Mouse (Mus musculus) kidney, postnatal 36 days (tissue): ENCODE results near the gene Coq8b.
A peak's percentile ranks its signal among the peaks of the same experiment; 100 is the strongest.

Source experiments
- DNase-seq, 2 experiments: peaks; one replicate each; pipeline ENCODE4 v3.0.0; 2021 to 2022; ENCODE audit warnings: mixed read lengths in 2 of 2

Gene Coq8b

GRCm38 (mm10) chr7:27232781-27233281, at the start of gene Coq8b:
TSS of gene Coq8b (plus strand) at chr7:27233023.
- DNase-seq = peak; percentile 97

GRCm38 (mm10) chr7:27184964-27185363, 47.9 kb upstream of the Coq8b start:
- DNase-seq = peak in 1 of 2 experiments; percentile 68

- peak in 1 of 2 experiments; percentile 48 for DNase-seq
These were observed 46.8 kb upstream of the Coq8b start for GRCm38 (mm10) chr7:27185986-27186385.

- peak in 1 of 2 experiments; percentile 46 for DNase-seq
These were observed 43.4 kb upstream of the Coq8b start for GRCm38 (mm10) chr7:27189271-27189931.

- DNase-seq = no peak
These were observed 40.4 kb upstream of the Coq8b start for GRCm38 (mm10) chr7:27192434-27192833.

GRCm38 (mm10) chr7:27193731-27194130, 39.1 kb upstream of the Coq8b start:
- DNase-seq = no peak

- DNase-seq = peak; percentile 97 to 100
These were observed 36.9 kb upstream of the Coq8b start, which contains the start of the genes BC024978 and Snrpa for GRCm38 (mm10) chr7:27195681-27196611. TSS of gene BC024978 (plus strand) at chr7:27195781. TSS of gene Snrpa (minus strand) at chr7:27196271.

- DNase-seq = no peak
These were observed 35.7 kb upstream of the Coq8b start for GRCm38 (mm10) chr7:27197136-27197535.

GRCm38 (mm10) chr7:27197634-27198033, 35.2 kb upstream of the Coq8b start:
- no peak for DNase-seq

DNA sequence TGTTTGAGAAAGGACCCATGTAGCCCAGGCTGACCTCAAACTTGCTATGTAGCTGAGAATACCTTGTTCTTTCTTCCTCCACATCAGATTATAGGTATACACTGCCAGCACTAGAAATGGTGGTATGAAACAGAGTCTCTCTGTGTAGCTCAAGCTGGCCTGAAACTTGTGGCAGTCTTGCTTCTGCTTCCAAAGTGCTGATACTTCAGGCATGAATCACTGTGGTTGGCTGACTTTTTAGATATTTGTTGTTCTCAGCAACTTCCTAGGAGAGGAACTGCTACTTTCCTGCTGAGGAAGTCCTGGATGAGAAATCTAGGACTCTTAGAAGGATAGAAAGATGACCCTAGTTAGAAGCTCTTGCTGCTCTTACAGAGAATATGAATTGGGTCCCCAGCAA, 34.5 kb upstream of the Coq8b start:
- DNase-seq = no peak

DNA sequence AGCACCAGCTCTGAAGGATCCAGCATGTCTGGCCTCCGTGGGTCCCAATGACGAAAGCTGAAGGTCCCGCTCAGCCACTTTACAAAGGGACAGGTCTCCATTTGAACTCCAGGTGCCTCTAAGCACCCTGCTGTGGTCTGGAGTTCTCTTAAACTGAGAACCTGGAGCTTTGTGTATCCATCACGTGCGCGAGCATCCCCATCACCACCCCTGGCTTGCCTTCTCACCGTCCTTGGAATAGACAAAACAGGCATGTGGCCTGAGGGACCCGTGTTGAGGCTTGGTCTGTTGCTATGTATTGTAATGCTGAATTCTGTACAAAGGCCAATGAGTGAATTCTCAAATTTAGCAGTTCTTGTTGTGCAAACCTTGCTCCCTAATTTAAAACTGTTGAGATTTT, 34.0 kb upstream of the Coq8b start:
- DNase-seq = no peak

GRCm38 (mm10) chr7:27203730-27204449, 28.9 kb upstream of the Coq8b start:
- DNase-seq = peak; percentile 49 to 60

DNA sequence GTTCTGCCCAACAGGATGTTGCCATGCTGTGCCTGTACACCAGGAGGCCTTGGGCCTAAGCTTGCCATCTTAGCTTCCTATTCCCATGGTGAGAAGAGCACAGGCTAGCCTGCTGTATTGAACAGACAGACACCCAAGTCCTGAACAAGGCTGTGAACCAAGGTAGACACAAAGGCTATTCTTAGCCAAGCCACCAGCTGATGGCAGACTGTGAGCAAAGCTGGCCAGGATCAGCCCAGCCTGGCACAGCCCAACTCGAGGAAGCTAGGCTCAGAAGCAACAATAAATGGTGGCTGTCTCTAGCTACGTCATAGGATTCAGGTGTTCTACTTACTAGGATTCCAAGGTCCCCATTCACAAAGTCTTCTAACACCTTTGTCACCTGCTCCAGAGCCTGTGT, 20.2 kb upstream of the Coq8b start:
- DNase-seq = no peak

DNA sequence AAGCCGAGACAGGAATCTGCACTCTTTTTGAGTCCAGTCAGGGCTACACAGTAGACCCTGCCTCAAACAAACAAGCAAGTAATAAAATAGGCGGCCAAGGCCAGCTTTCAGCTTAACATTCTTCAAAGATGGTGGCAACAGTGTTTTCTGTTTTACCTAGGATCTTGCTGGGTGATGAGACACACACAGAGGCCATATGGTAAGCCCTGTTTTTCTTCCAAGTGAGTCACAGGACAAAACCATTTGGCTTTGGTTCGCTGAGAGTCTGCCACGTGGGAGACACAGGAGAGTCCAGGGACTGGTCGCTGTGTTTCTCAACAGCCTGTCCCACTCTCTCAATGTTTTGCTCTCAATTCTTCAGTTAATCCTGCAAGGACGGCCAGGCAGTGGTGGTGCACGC, 14.2 kb upstream of the Coq8b start:
- DNase-seq = no peak

DNA sequence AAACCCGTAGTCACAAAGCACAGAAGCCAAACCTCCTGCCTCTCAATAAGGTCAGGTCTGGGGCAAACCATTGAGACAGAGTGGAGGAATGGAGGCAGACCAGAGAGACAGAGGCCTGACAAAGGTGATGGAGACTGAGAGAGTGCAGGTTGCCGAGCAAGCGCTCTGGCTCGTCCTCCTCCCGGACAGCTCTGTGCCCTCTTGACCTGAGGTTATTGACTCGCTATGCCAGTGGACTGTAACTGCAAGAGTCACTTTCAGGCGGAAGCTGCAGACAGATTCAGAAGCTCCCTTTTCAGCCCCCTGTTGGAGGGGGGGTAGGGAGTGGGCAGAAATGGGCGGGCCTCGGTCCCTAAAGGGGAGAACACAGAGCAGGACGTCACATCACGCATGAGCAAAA, 12.9 kb upstream of the Coq8b start:
- DNase-seq = peak; percentile 25 to 44

- DNase-seq = no peak
These were observed 10.9 kb upstream of the Coq8b start for GRCm38 (mm10) chr7:27221939-27222338.

- DNase-seq = no peak
These were observed 10.3 kb upstream of the Coq8b start for GRCm38 (mm10) chr7:27222538-27222937.

DNA sequence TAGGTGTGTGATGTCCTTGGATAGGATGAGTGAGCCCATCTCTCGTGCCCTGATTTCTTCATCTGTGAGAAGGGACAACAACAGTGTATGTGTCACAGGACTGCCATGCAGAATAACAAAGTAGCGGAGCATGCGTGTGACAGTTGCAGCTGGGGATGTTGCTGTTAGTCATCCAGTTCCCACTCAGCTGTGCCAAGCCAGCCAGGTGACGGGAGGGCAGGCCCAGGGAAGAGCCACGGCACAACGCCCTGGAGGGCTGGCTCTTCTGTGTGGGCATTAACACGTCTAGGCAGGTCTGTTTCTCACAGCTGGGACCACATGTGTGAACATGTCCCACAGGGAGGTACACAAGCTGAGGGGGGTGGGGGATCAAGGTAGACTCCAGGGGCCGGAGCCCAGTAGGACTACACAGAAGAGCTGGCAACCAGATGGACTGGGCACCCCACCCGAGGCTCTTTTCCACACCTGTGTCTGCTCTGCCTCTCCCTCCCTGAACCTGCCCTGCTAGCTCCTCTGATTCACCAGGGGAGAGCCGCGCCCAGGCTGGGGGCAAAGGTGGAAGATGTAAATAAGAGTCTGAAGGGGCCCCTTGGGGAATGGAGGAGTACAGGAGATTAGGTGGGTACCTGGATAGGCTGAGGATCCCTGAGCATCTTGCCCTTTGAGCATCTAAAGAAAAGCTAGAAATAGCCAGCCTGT, 7.8 kb upstream of the Coq8b start:
- no peak for DNase-seq

DNA sequence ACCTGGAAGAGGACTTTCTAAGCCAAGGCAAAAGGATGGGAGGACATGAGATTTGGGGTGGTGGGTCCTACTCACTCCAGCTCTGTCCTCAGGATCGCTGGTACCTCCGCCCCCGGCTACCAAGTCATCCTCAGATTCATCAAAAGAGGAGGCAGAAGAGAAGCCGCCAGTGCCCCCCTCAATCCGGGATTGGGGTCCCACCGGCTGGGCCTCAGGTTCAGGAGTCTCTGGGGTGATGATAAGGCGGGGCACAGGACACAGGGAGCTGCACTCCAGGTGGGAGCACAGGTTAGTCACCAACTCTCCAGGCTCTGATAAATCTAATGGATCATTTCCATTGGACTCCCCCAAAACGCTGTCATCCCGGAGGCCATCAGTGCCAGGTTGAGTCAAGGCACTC, 5.5 kb upstream of the Coq8b start:
- DNase-seq = no peak

DNA sequence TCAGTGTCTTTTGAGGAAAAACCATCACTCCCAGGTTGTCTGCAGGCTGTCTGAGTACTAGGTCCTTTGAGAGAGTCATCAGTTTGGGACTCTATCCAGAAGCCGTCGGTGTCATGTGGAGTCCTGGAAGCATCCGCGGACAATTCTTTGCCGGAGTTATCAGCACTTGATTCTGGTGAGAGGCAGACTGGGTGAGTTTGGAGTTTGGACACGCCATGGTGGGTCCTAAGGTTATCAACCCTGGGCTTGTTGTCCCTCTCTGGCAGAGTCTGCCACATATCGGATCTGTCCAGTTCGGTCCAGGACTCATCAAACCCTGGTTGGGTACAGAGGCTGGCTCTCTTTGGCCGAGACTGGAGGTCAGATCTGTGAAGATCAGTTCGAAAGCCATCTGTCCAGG, 5.1 kb upstream of the Coq8b start:
- peak in 1 of 2 experiments; percentile 17 for DNase-seq

GRCm38 (mm10) chr7:27228281-27228821, 4.5 kb upstream of the Coq8b start, which contains the start of gene Itpkc:
TSS of gene Itpkc (minus strand) at chr7:27228661.
- peak; percentile 94 to 95 for DNase-seq

GRCm38 (mm10) chr7:27228865-27229264, 4.0 kb upstream of the Coq8b start:
- DNase-seq = no peak
